Mouse (Mus musculus): ENCODE measurements around the gene Cdc14a.

Gene Cdc14a

GRCm38 (mm10) chr3:116263977-116264376 is 159.9 kb downstream of the Cdc14a start:
- DNase-seq (ENCODE audit: low read depth), result no peak

GRCm38 (mm10) chr3:116263061-116263460 is 160.8 kb downstream of the Cdc14a start:
- no peak for DNase-seq (ENCODE audit: low read depth)

- DNase-seq (ENCODE audit: low read depth), result no peak
These were observed 167.7 kb downstream of the Cdc14a start for GRCm38 (mm10) chr3:116256104-116256503.

GRCm38 (mm10) chr3:116253077-116253531 is 170.7 kb downstream of the Cdc14a start, which contains the start of gene Gpr88:
Gene Gpr88, minus strand, starts transcription at chr3:116253503.
- DNase-seq (ENCODE audit: low read depth), result no peak

GRCm38 (mm10) chr3:116252255-116253040 is 171.4 kb downstream of the Cdc14a start:
- no peak for DNase-seq (ENCODE audit: low read depth)

- DNase-seq (ENCODE audit: low read depth), result no peak
These were observed 172.2 kb downstream of the Cdc14a start for GRCm38 (mm10) chr3:116251481-116252254.

- DNase-seq (ENCODE audit: low read depth), result no peak
These were observed 174.8 kb downstream of the Cdc14a start for GRCm38 (mm10) chr3:116249026-116249425.

GRCm38 (mm10) chr3:116244476-116244875 is 179.4 kb downstream of the Cdc14a start:
- no peak for DNase-seq (ENCODE audit: low read depth)

GRCm38 (mm10) chr3:116242685-116243084 is 181.1 kb downstream of the Cdc14a start:
- no peak for DNase-seq (ENCODE audit: low read depth)

GRCm38 (mm10) chr3:116237527-116237926 is 186.3 kb downstream of the Cdc14a start:
- DNase-seq (ENCODE audit: low read depth), result no peak

GRCm38 (mm10) chr3:116236856-116237255 is 187.0 kb downstream of the Cdc14a start:
- no peak for DNase-seq (ENCODE audit: low read depth)

GRCm38 (mm10) chr3:116233515-116233914 is 190.3 kb downstream of the Cdc14a start:
- no peak for DNase-seq (ENCODE audit: low read depth)

GRCm38 (mm10) chr3:116232763-116233162 is 191.1 kb downstream of the Cdc14a start:
- DNase-seq (ENCODE audit: low read depth), result no peak

GRCm38 (mm10) chr3:116229336-116229735 is 194.5 kb downstream of the Cdc14a start:
- no peak for DNase-seq (ENCODE audit: low read depth)

GRCm38 (mm10) chr3:116228360-116229245 is 195.2 kb downstream of the Cdc14a start:
- no peak for DNase-seq (ENCODE audit: low read depth)

- no peak for DNase-seq (ENCODE audit: low read depth)
These were observed 196.4 kb downstream of the Cdc14a start for GRCm38 (mm10) chr3:116227383-116227782.

- no peak for DNase-seq (ENCODE audit: low read depth)
These were observed 196.9 kb downstream of the Cdc14a start for GRCm38 (mm10) chr3:116226915-116227314.
